Mouse (Mus musculus): Measurements from ENCODE around the gene Trp53. TPM values are rescaled to one million over a fixed set of nuclear protein-coding genes. Genes with fewer than 3 reads are reported as not detected.

Trp53 gene
- polyA plus RNA-seq, 1 experiment from 2014 or later, result 71.2 TPM

DNA sequence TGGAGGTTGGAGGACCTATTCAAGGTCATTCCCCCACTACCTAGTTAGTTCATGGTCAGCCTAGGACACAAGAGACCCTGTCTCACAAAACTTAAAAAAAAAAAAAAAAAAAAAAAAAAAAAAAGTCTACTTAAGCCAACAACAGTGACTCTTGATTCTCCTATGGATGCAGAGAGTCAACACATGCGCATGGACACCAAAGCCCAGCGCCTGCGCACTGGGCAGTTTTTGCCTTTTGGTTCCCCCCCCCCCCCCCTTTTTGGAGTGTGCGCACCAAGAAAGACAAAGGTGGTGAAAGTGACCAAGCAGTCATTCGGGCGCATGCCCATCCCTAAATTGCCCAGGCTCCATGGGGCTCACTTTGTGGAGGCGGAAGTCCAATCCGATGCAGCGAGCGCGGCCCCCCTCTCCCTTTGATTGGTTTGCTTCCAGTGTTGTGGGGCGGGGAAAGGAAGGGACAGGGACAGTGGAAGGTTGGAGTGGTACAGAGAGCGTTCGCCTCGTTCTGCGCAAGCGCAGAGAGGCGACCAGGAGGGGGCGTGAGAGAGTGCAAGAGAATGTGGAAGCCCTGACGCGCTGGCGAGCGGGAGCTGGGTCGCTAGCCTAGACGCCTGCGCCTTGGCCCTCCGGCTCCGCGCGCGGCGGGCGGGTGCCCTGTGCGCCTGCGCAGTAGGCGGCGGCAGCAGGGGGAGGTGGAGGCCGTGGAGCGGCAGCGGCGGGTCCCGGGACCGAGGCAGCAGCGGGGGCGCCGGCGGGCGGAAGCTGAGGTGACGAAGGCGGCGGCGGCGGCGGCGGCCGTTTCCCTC lies 52.3 kb downstream of the Trp53 start, which contains the start of gene Fxr2:
Gene Fxr2 (plus strand): TSS at position 707 of the 806 bp plus-strand sequence.
- no peaks in the 10 kb centered on the region for H3K27me3 ChIP-seq (ENCODE audit: control insufficient read depth, insufficient read depth, low read length)
- H3K4me2 ChIP-seq (ENCODE audit: low read length), result peak within 1 kb of the TSS; percentile 71
- H3K36me3 ChIP-seq (ENCODE audit: control insufficient read depth, insufficient read depth, low read length), result peaks cover 19% of the 10 kb centered on the region
- H3K4me3 ChIP-seq (ENCODE audit: control insufficient read depth in 1 of 2, insufficient read depth in 1 of 2, low read depth in 1 of 2, low read length in 2 of 2), result peak within 1 kb of the TSS; percentile 89 to 96
- H3K9ac ChIP-seq (ENCODE audit: low read length), result peak within 1 kb of the TSS; percentile 98
- WGBS, result 1% methylated on average over 25 of the region's 56 CpGs
- peak within 1 kb of the TSS; percentile 83 to 97 for H3K27ac ChIP-seq (replicated peaks in 1 of 2; ENCODE audit: control insufficient read depth in 1 of 2, insufficient read depth in 1 of 2, low read depth in 2 of 2, low read length in 2 of 2)
- no peaks in the 10 kb centered on the region for H3K9me3 ChIP-seq (ENCODE audit: control insufficient read depth, low read length)
- ATAC-seq (ENCODE audit: insufficient number of reproducible peaks, insufficient read depth, low FRiP score, low read depth), result peak; percentile 98
- H3K4me1 ChIP-seq (ENCODE audit: control insufficient read depth in 2 of 2, insufficient read depth in 2 of 2, low read length in 2 of 2), result peaks cover 2 to 25% of the 10 kb centered on the region in 2 experiments; a peak in 3 of 4 replicates

DNA sequence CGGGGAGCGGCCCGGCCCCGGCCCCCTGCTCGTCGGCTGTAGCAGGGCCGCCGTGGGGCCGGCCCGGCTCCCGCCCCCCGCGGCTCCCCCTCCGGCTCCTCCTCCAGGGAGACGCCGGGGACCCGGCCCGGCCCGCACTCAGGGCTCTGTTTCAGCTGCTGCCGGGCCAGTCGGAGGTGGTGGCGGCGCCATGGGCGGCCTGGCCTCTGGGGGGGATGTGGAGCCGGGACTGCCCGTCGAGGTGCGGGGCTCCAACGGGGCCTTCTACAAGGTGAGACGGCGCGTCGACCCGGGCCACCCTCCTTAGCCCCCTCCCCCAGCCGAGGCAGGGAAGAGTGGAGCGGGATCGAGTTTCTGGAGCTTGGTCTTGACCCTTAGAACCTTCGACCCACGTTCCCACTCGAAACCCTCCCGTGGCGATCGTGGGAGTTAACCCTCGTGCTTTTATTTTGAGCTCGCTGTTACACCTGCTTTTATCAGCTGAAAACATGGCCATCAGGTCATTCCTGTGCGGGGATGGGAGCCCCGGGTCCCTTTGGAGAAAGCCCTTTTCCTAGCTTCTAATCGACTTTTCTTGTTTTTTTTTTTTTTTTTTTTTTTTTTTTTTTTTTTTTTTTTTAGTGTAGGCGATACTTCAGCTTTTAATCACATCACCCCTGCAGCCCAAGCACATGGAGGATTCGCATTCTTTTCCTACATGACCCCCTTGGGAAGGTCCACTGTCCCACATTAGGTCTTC lies 53.1 kb downstream of the Trp53 start:
- WGBS, result 0% methylated on average over 34 of the region's 50 CpGs
- peaks cover 2 to 25% of the 10 kb centered on the region in 2 experiments; a peak in 3 of 4 replicates for H3K4me1 ChIP-seq (ENCODE audit: control insufficient read depth in 2 of 2, insufficient read depth in 2 of 2, low read length in 2 of 2)
- peaks cover 21% of the 10 kb centered on the region for H3K36me3 ChIP-seq (ENCODE audit: control insufficient read depth, insufficient read depth, low read length)
- H3K27me3 ChIP-seq (ENCODE audit: control insufficient read depth, insufficient read depth, low read length), result no peaks in the 10 kb centered on the region
- H3K27ac ChIP-seq (replicated peaks in 1 of 2; ENCODE audit: control insufficient read depth in 1 of 2, insufficient read depth in 1 of 2, low read depth in 2 of 2, low read length in 2 of 2), result peak overlapping the region; percentile 74 to 97
- no peaks in the 10 kb centered on the region for H3K9me3 ChIP-seq (ENCODE audit: control insufficient read depth, low read length)
- peak; percentile 48 for ATAC-seq (ENCODE audit: insufficient number of reproducible peaks, insufficient read depth, low FRiP score, low read depth)
- H3K4me2 ChIP-seq (ENCODE audit: low read length), result peak overlapping the region; percentile 71
- H3K4me3 ChIP-seq (ENCODE audit: control insufficient read depth in 1 of 2, insufficient read depth in 1 of 2, low read depth in 1 of 2, low read length in 2 of 2), result peak overlapping the region; percentile 89 to 96
- peak overlapping the region; percentile 98 for H3K9ac ChIP-seq (ENCODE audit: low read length)

DNA sequence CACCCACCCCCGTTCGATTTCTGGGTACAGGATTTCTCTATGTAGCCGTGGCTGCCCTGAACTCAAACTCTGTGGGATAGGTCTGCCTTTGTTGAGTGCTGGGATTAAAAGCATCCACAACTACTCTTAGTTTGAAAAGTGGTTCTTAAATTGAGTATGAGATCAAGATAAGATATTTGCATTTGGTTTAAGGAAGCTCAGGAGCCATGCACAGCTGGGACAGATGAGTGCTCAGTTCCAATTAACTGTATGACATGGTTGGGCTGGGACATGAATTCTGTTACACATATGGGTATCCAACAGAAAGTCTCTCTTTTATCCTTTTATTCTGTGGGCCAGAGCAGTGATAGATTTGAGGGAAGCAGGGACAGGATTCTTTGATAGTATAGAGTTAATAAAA lies 55.3 kb downstream of the Trp53 start:
- H3K4me3 ChIP-seq (ENCODE audit: control insufficient read depth in 1 of 2, insufficient read depth in 1 of 2, low read depth in 1 of 2, low read length in 2 of 2), result no peak overlapping the region
- ATAC-seq (ENCODE audit: insufficient number of reproducible peaks, insufficient read depth, low FRiP score, low read depth), result no peak
- H3K27ac ChIP-seq (replicated peaks in 1 of 2; ENCODE audit: control insufficient read depth in 1 of 2, insufficient read depth in 1 of 2, low read depth in 2 of 2, low read length in 2 of 2), result no peak overlapping the region
- H3K4me2 ChIP-seq (ENCODE audit: low read length), result peak overlapping the region; percentile 71; the same call in 1 of the 2 replicates
- H3K36me3 ChIP-seq (ENCODE audit: control insufficient read depth, insufficient read depth, low read length), result peaks cover 39% of the 10 kb centered on the region
- 82% methylated on average over 3 of the region's 3 CpGs for WGBS
- no peaks in the 10 kb centered on the region for H3K27me3 ChIP-seq (ENCODE audit: control insufficient read depth, insufficient read depth, low read length)
- H3K9ac ChIP-seq (ENCODE audit: low read length), result peak overlapping the region; percentile 41; the same call in 1 of the 2 replicates
- peaks cover 2 to 25% of the 10 kb centered on the region in 2 experiments; a peak in 3 of 4 replicates for H3K4me1 ChIP-seq (ENCODE audit: control insufficient read depth in 2 of 2, insufficient read depth in 2 of 2, low read length in 2 of 2)
- no peaks in the 10 kb centered on the region for H3K9me3 ChIP-seq (ENCODE audit: control insufficient read depth, low read length)

MicroRNAs encoded within 50 kb of the gene (microRNA counts, 519-probe panel; counts per million panel counts)
- 5,576 counts per million, percentile 85 among the panel's probes with 10 or more counts for microRNA mmu-miR-467f

Small RNA genes lying within 50 kb of the gene (microRNA-seq; reads per million reads assigned to microRNA genes)
- gene Mir467f, result not detected

Other genes starting within 250 kb of the Trp53 start
- 6.6 and 7.3 TPM in 2 replicates for gene Rnf227, start 239.9 kb upstream of the Trp53 start, polyA plus RNA-seq (2014; fragmentation: Nextera tagmentation; extraction: Ambion mirVana)
- 16.5 TPM in 2 replicates for gene Chd3, start 211.0 kb upstream of the Trp53 start, polyA plus RNA-seq (2014; fragmentation: Nextera tagmentation; extraction: Ambion mirVana)
- 158 and 174 TPM in 2 replicates for gene Naa38, start 184.9 kb upstream of the Trp53 start, polyA plus RNA-seq (2014; fragmentation: Nextera tagmentation; extraction: Ambion mirVana)
- gene Cyb5d1, start 184.7 kb upstream of the Trp53 start, polyA plus RNA-seq (2014; fragmentation: Nextera tagmentation; extraction: Ambion mirVana), result 19.9 and 22.1 TPM in 2 replicates
- 43.1 and 46.7 TPM in 2 replicates for gene Tmem88, start 182.1 kb upstream of the Trp53 start, polyA plus RNA-seq (2014; fragmentation: Nextera tagmentation; extraction: Ambion mirVana)
- gene Kdm6b, start 166.7 kb upstream of the Trp53 start, polyA plus RNA-seq (2014; fragmentation: Nextera tagmentation; extraction: Ambion mirVana), result 18.0 and 22.0 TPM in 2 replicates
- gene Dnah2, start 31.2 kb upstream of the Trp53 start, polyA plus RNA-seq (2014; fragmentation: Nextera tagmentation; extraction: Ambion mirVana), result 0.13 and 0.36 TPM in 2 replicates
- gene Efnb3, start 20.2 kb upstream of the Trp53 start, polyA plus RNA-seq (2014; fragmentation: Nextera tagmentation; extraction: Ambion mirVana), result 14.2 and 20.4 TPM in 2 replicates
- 11.1 and 14.3 TPM in 2 replicates for gene Wrap53, start 104 bp upstream of the Trp53 start, polyA plus RNA-seq (2014; fragmentation: Nextera tagmentation; extraction: Ambion mirVana)
- gene Atp1b2, start 25.6 kb downstream of the Trp53 start, polyA plus RNA-seq (2014; fragmentation: Nextera tagmentation; extraction: Ambion mirVana), result 31.5 and 33.8 TPM in 2 replicates
- not detected in 2 replicates for gene Shbg, start 37.5 kb downstream of the Trp53 start, polyA plus RNA-seq (2014; fragmentation: Nextera tagmentation; extraction: Ambion mirVana)
- 16.2 and 17.9 TPM in 2 replicates for gene Sat2, start 41.7 kb downstream of the Trp53 start, polyA plus RNA-seq (2014; fragmentation: Nextera tagmentation; extraction: Ambion mirVana)
- gene Fxr2, start 52.6 kb downstream of the Trp53 start, polyA plus RNA-seq (2014; fragmentation: Nextera tagmentation; extraction: Ambion mirVana), result 24.2 and 25.8 TPM in 2 replicates
- gene Sox15, start 75.0 kb downstream of the Trp53 start, polyA plus RNA-seq (2014; fragmentation: Nextera tagmentation; extraction: Ambion mirVana), result not detected in 2 replicates
- gene Mpdu1, start 82.3 kb downstream of the Trp53 start, polyA plus RNA-seq (2014; fragmentation: Nextera tagmentation; extraction: Ambion mirVana), result 14.9 and 29.1 TPM in 2 replicates
- gene Cd68, start 85.8 kb downstream of the Trp53 start, polyA plus RNA-seq (2014; fragmentation: Nextera tagmentation; extraction: Ambion mirVana), result 12.1 and 14.4 TPM in 2 replicates
- 313 and 403 TPM in 2 replicates for gene Eif4a1, start 92.1 kb downstream of the Trp53 start, polyA plus RNA-seq (2014; fragmentation: Nextera tagmentation; extraction: Ambion mirVana)
- gene Senp3, start 101.7 kb downstream of the Trp53 start, polyA plus RNA-seq (2014; fragmentation: Nextera tagmentation; extraction: Ambion mirVana), result 43.2 and 59.4 TPM in 2 replicates
- gene Tnfsf13, start 105.4 kb downstream of the Trp53 start, polyA plus RNA-seq (2014; fragmentation: Nextera tagmentation; extraction: Ambion mirVana), result 0.24 and 0.63 TPM in 2 replicates
- 7.7 and 10.3 TPM in 2 replicates for gene Tnfsf12, start 115.5 kb downstream of the Trp53 start, polyA plus RNA-seq (2014; fragmentation: Nextera tagmentation; extraction: Ambion mirVana)
- gene Tnfsfm13, start 115.7 kb downstream of the Trp53 start, polyA plus RNA-seq (2014; fragmentation: Nextera tagmentation; extraction: Ambion mirVana), result 2.5 and 6.8 TPM in 2 replicates
- 19.9 and 20.1 TPM in 2 replicates for gene Polr2a, start 178.3 kb downstream of the Trp53 start, polyA plus RNA-seq (2014; fragmentation: Nextera tagmentation; extraction: Ambion mirVana)
- 0.13 TPM in 1 of 2 replicates, not detected in the other for gene Slc35g3, start 181.6 kb downstream of the Trp53 start, polyA plus RNA-seq (2014; fragmentation: Nextera tagmentation; extraction: Ambion mirVana)
- 3.7 TPM in 2 replicates for gene Zbtb4, start 185.6 kb downstream of the Trp53 start, polyA plus RNA-seq (2014; fragmentation: Nextera tagmentation; extraction: Ambion mirVana)
- gene Chrnb1, start 215.6 kb downstream of the Trp53 start, polyA plus RNA-seq (2014; fragmentation: Nextera tagmentation; extraction: Ambion mirVana), result 5.5 and 5.8 TPM in 2 replicates
- 2.0 and 2.1 TPM in 2 replicates for gene Fgf11, start 221.5 kb downstream of the Trp53 start, polyA plus RNA-seq (2014; fragmentation: Nextera tagmentation; extraction: Ambion mirVana)
- 1.7 and 1.8 TPM in 2 replicates for gene Tmem102, start 225.3 kb downstream of the Trp53 start, polyA plus RNA-seq (2014; fragmentation: Nextera tagmentation; extraction: Ambion mirVana)
- not detected in 2 replicates for gene Gm39566, start 234.9 kb downstream of the Trp53 start, polyA plus RNA-seq (2014; fragmentation: Nextera tagmentation; extraction: Ambion mirVana)
- gene Spem2, start 238.1 kb downstream of the Trp53 start, polyA plus RNA-seq (2014; fragmentation: Nextera tagmentation; extraction: Ambion mirVana), result not detected in 2 replicates
- not detected in 2 replicates for gene Spem1, start 241.8 kb downstream of the Trp53 start, polyA plus RNA-seq (2014; fragmentation: Nextera tagmentation; extraction: Ambion mirVana)